Comparison of ENCODE assay signal across 34 mouse cellular contexts in the genomic region with DNA sequence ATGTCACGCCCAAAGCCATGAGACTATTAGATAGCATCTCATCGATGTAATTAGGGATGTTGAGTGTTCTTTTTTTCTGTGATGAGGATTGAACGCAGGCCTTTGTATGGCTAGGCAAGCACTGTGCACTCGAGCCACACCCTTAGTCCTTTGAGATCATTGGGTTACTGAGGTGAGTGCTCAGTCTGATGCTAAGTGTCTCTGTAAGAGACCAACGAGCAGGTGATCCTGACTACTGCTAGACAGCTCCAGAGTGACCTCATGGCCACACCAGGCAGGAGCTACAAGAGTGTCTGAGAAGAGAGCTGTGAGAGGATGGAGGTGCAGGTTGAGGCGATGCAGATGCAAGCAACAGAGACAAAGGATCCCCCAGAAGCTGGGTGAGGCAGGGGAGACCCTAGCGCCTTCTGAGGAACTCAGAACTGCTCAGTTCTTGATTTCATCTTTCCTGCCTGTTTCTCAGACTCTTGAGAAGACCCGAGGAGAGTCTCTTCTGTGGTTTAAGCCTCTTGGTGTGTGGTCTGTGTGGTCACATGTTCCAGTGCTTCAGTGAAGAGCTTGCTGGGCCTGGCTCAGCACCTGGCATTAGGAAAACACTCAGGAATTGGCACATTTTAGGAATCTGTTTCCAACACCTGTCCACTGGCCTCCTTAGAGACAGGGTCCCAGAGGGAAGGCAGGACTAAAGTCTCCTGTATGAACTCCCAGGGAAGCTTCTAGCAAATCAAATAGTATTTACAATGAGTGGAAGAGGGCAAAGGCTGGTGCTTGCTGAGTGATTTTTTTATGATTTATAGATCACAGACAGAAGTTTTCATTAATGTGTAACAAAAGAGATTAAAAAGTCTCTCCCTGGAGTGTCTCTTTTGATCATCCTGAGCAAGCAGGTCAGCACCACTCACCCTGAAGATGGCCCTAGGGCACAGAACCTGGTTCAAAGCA. TPM values are rescaled to one million over a fixed set of nuclear protein-coding genes. Genes with fewer than 3 reads are reported as not detected.
DNase-seq lines count a peak whose midpoint lies in the region; ATAC-seq lines count a peak whose summit lies in the region.
"Had no signal": no experiment of that assay in that cellular context is flagged by ENCODE, and none has a peak within 500 bp of the region (broad histone marks: within the 10 kb centered on the region; RNA-seq: fewer than 3 reads in every experiment).

No protein-coding gene starts in this region.

- no peak overlapping the region for H3K9ac ChIP-seq in forebrain, embryonic 12.5 days
- no peak overlapping the region for H3K9ac ChIP-seq in lung, embryonic 15.5 days
- H3K9ac ChIP-seq in intestine, embryonic 15.5 days: no peak overlapping the region
- no peak overlapping the region for H3K9ac ChIP-seq in hindbrain, embryonic 13.5 days
- H3K9ac ChIP-seq: embryonic facial prominence, embryonic 13.5 days; forebrain, postnatal 0 days; heart, embryonic 13.5 days; hindbrain, embryonic 15.5 days; kidney, embryonic 15.5 days; limb, embryonic 15.5 days; liver, embryonic 13.5 days had no signal

- no peaks in the 10 kb centered on the region for H3K9me3 ChIP-seq in forebrain, embryonic 10.5 days
- H3K9me3 ChIP-seq in forebrain, embryonic 12.5 days: no peaks in the 10 kb centered on the region
- no peaks in the 10 kb centered on the region for H3K9me3 ChIP-seq in lung, embryonic 15.5 days
- no peaks in the 10 kb centered on the region for H3K9me3 ChIP-seq in intestine, embryonic 15.5 days
- no peaks in the 10 kb centered on the region for H3K9me3 ChIP-seq in hindbrain, embryonic 13.5 days
- H3K9me3 ChIP-seq: embryonic facial prominence, embryonic 13.5 days; heart, embryonic 13.5 days; hindbrain, embryonic 15.5 days; kidney, embryonic 15.5 days; limb, embryonic 15.5 days; liver, embryonic 13.5 days had no signal

- intact Hi-C loops in left cerebral cortex, postnatal 36 days (cut with DNase I): no loop called here

- no peak for DNase-seq in forebrain, embryonic 10.5 days (ENCODE audit: extremely low spot score, low spot score)
- DNase-seq in lung, postnatal 14 days: no peak
- DNase-seq in lung, postnatal 36 days: peak; percentile 50
- DNase-seq in left cerebral cortex, postnatal 36 days (ENCODE audit: low spot score in 2 of 2): no peak
- DNase-seq: adrenal gland, postnatal 10 days; cerebellum, adult 11 months; cerebellum, adult 9-10 months; cerebellum, postnatal 36 days; forebrain, postnatal 0 days; heart, postnatal 10 days; kidney, postnatal 25 days; left cerebral cortex, postnatal 4 days; liver, embryonic 13.5 days; midbrain, embryonic 14.5 days; spleen, adult 18-20 months; thymus, adult 2 months had no signal

- H3K36me3 ChIP-seq in forebrain, embryonic 10.5 days (replicated peaks): no peaks in the 10 kb centered on the region
- H3K36me3 ChIP-seq in forebrain, embryonic 12.5 days (replicated peaks): no peaks in the 10 kb centered on the region
- no peaks in the 10 kb centered on the region for H3K36me3 ChIP-seq in lung, embryonic 15.5 days
- no peaks in the 10 kb centered on the region for H3K36me3 ChIP-seq in intestine, embryonic 15.5 days
- no peaks in the 10 kb centered on the region for H3K36me3 ChIP-seq in hindbrain, embryonic 13.5 days
- H3K36me3 ChIP-seq: embryonic facial prominence, embryonic 13.5 days; G1E; heart, embryonic 13.5 days; hindbrain, embryonic 15.5 days; kidney, embryonic 15.5 days; limb, embryonic 15.5 days; liver, embryonic 13.5 days had no signal

- 83% methylated on average over 8 of the region's 8 CpGs for WGBS in forebrain, embryonic 10.5 days
- 83% methylated on average over 8 of the region's 8 CpGs for WGBS in forebrain, embryonic 12.5 days
- WGBS in lung, embryonic 15.5 days: 55% methylated on average over 8 of the region's 8 CpGs
- WGBS in intestine, embryonic 15.5 days: 75% methylated on average over 8 of the region's 8 CpGs
- 87% methylated on average over 8 of the region's 8 CpGs for WGBS in hindbrain, embryonic 13.5 days

- H3K27ac ChIP-seq in forebrain, embryonic 10.5 days: peak overlapping the region; percentile 66
- H3K27ac ChIP-seq in forebrain, embryonic 12.5 days: no peak overlapping the region
- peak overlapping the region; percentile 70 for H3K27ac ChIP-seq in lung, embryonic 15.5 days
- H3K27ac ChIP-seq in intestine, embryonic 15.5 days: 0 out of 2 replicates have a peak overlapping the region, but pooled peaks have one; percentile 6
- no peak overlapping the region for H3K27ac ChIP-seq in hindbrain, embryonic 13.5 days
- H3K27ac ChIP-seq: embryonic facial prominence, embryonic 13.5 days; heart, embryonic 13.5 days; hindbrain, embryonic 15.5 days; kidney, embryonic 15.5 days; left cerebral cortex, adult 2 months; limb, embryonic 15.5 days; liver, embryonic 13.5 days; macrophage had no signal

- H3K4me1 ChIP-seq in forebrain, embryonic 10.5 days: peaks cover 13% of the 10 kb centered on the region
- peaks cover 3% of the 10 kb centered on the region; the same call in 1 of the 2 replicates for H3K4me1 ChIP-seq in forebrain, embryonic 12.5 days
- H3K4me1 ChIP-seq in lung, embryonic 15.5 days: peaks cover 3% of the 10 kb centered on the region; the same call in 1 of the 2 replicates
- peaks cover 9% of the 10 kb centered on the region; the same call in 1 of the 2 replicates for H3K4me1 ChIP-seq in intestine, embryonic 15.5 days (replicated peaks)
- H3K4me1 ChIP-seq in hindbrain, embryonic 13.5 days (replicated peaks): no peaks in the 10 kb centered on the region
- H3K4me1 ChIP-seq: embryonic facial prominence, embryonic 13.5 days; heart, embryonic 13.5 days; hindbrain, embryonic 15.5 days; kidney, embryonic 15.5 days; limb, embryonic 15.5 days; liver, embryonic 13.5 days had no signal

- no peak overlapping the region for H3K4me2 ChIP-seq in forebrain, embryonic 12.5 days
- no peak overlapping the region for H3K4me2 ChIP-seq in lung, embryonic 15.5 days
- no peak overlapping the region for H3K4me2 ChIP-seq in intestine, embryonic 15.5 days (replicated peaks)
- no peak overlapping the region for H3K4me2 ChIP-seq in hindbrain, embryonic 13.5 days
- H3K4me2 ChIP-seq: embryonic facial prominence, embryonic 13.5 days; heart, embryonic 13.5 days; hindbrain, embryonic 15.5 days; kidney, embryonic 15.5 days; limb, embryonic 15.5 days; liver, embryonic 13.5 days had no signal

- H3K4me3 ChIP-seq in forebrain, embryonic 10.5 days: no peak overlapping the region
- no peak overlapping the region for H3K4me3 ChIP-seq in forebrain, embryonic 12.5 days (replicated peaks)
- no peak overlapping the region for H3K4me3 ChIP-seq in lung, embryonic 15.5 days
- no peak overlapping the region for H3K4me3 ChIP-seq in intestine, embryonic 15.5 days (replicated peaks)
- no peak overlapping the region for H3K4me3 ChIP-seq in hindbrain, embryonic 13.5 days
- H3K4me3 ChIP-seq: embryonic facial prominence, embryonic 13.5 days; heart, embryonic 13.5 days; hindbrain, embryonic 15.5 days; kidney, embryonic 15.5 days; left cerebral cortex, adult 2 months; limb, embryonic 15.5 days; liver, embryonic 13.5 days had no signal

- ATAC-seq in forebrain, embryonic 12.5 days (ENCODE audit: low FRiP score): no peak
- peak; percentile 75; the same call in 1 of the 2 replicates for ATAC-seq in lung, embryonic 15.5 days (ENCODE audit: borderline replicate concordance, extremely low read depth, low FRiP score, low TSS enrichment)
- peak; percentile 66 for ATAC-seq in intestine, embryonic 15.5 days
- ATAC-seq in hindbrain, embryonic 13.5 days (ENCODE audit: low FRiP score): no peak
- ATAC-seq: inflammation-experienced regulatory T-cells, adult 6 months had no signal

- H3K27me3 ChIP-seq in forebrain, embryonic 10.5 days (ENCODE audit: poor library complexity, severe bottlenecking): no peaks in the 10 kb centered on the region
- no peaks in the 10 kb centered on the region for H3K27me3 ChIP-seq in forebrain, embryonic 12.5 days
- H3K27me3 ChIP-seq in lung, embryonic 15.5 days: no peaks in the 10 kb centered on the region
- H3K27me3 ChIP-seq in intestine, embryonic 15.5 days (replicated peaks): no peaks in the 10 kb centered on the region
- H3K27me3 ChIP-seq in hindbrain, embryonic 13.5 days: no peaks in the 10 kb centered on the region
- H3K27me3 ChIP-seq: embryonic facial prominence, embryonic 13.5 days; heart, embryonic 13.5 days; hindbrain, embryonic 15.5 days; kidney, embryonic 15.5 days; limb, embryonic 15.5 days had no signal

RNA-seq across cellular contexts. Expression of a gene that starts 10.9 kb away (rescaled TPM):
- polyA plus RNA-seq in forebrain, embryonic 10.5 days (2016; fragmentation: Nextera tagmentation; extraction: Ambion mirVana): 0.04 and 0.09 TPM in 2 replicates
- 0.08 TPM in 1 of 2 replicates, not detected in the other for polyA plus RNA-seq in forebrain, embryonic 12.5 days (2016; fragmentation: Nextera tagmentation; extraction: Ambion mirVana)
- 1.5 TPM in 2 replicates for polyA plus RNA-seq in lung, embryonic 15.5 days (2015; fragmentation: Nextera tagmentation; extraction: Ambion mirVana)
- polyA plus RNA-seq in intestine, embryonic 15.5 days (2015; fragmentation: Nextera tagmentation; extraction: Ambion mirVana): 1.8 and 2.0 TPM in 2 replicates
- total RNA-seq in left cerebral cortex, postnatal 36 days (2021): under 1 TPM; 0.32 to 0.43 TPM
- polyA plus RNA-seq in hindbrain, embryonic 13.5 days (2015; fragmentation: Nextera tagmentation; extraction: Ambion mirVana): 0.27 and 0.52 TPM in 2 replicates
- total RNA-seq: hematopoietic stem cell, adult 5-6 weeks; megakaryocyte-erythroid progenitor cell, adult 5-6 weeks; neutrophil, adult 5-6 weeks had no signal
- polyA plus RNA-seq: G1E, macrophage had no signal

RNA-seq across cellular contexts. Expression of a gene that starts 41.0 kb away (rescaled TPM):
- polyA plus RNA-seq in forebrain, embryonic 10.5 days (2016; fragmentation: Nextera tagmentation; extraction: Ambion mirVana): 3.5 and 3.7 TPM in 2 replicates
- 16.3 and 17.3 TPM in 2 replicates for polyA plus RNA-seq in forebrain, embryonic 12.5 days (2016; fragmentation: Nextera tagmentation; extraction: Ambion mirVana)
- polyA plus RNA-seq in lung, embryonic 15.5 days (2015; fragmentation: Nextera tagmentation; extraction: Ambion mirVana): 0.57 and 0.70 TPM in 2 replicates
- 8.8 and 10.2 TPM in 2 replicates for polyA plus RNA-seq in intestine, embryonic 15.5 days (2015; fragmentation: Nextera tagmentation; extraction: Ambion mirVana)
- total RNA-seq in left cerebral cortex, postnatal 36 days (2021): 10 to 100 TPM; 28.4 to 31.4 TPM
- 71.3 and 75.5 TPM in 2 replicates for polyA plus RNA-seq in hindbrain, embryonic 13.5 days (2015; fragmentation: Nextera tagmentation; extraction: Ambion mirVana)
- total RNA-seq: gastrocnemius, adult 8-10 months; heart, postnatal 10 days; hematopoietic stem cell, adult 5-6 weeks; megakaryocyte-erythroid progenitor cell, adult 5-6 weeks; neutrophil, adult 5-6 weeks had no signal
- polyA plus RNA-seq: C2C12, G1E, macrophage had no signal

Comparison
In these comparisons a context has a peak if more than half of its experiments do, and no peak if none do; other contexts are left out.
1. H3K27ac ChIP-seq: peak in forebrain, embryonic 10.5 days (single experiment), lung, embryonic 15.5 days (single experiment) and intestine, embryonic 15.5 days (single experiment); none in forebrain, embryonic 12.5 days (single experiment) and hindbrain, embryonic 13.5 days (single experiment).
2. ATAC-seq: peak in lung, embryonic 15.5 days (single experiment) and intestine, embryonic 15.5 days (single experiment); none in forebrain, embryonic 12.5 days (single experiment) and hindbrain, embryonic 13.5 days (single experiment).